Mouse (Mus musculus) bone marrow macrophage, adult 2 months (primary cell): ENCODE results near the gene Gm9833.
"Not testable (repeated sequence)": the region's sequence is repeated elsewhere in the genome, so short reads cannot be mapped to it uniquely, and the experiment has no call there.

Experiments
- CTCF ChIP-seq: IDR thresholded peaks from 2 replicates; pipeline ENCODE4 v1.5.1; 2012; ENCODE audit warnings: low read depth, mild to moderate bottlenecking, low read length, moderate library complexity
- POLR2A ChIP-seq: IDR thresholded peaks from 2 replicates; pipeline ENCODE4 v1.6.1; 2012; ENCODE audit warnings: mild to moderate bottlenecking, low read depth, low read length, borderline replicate concordance

DNA sequence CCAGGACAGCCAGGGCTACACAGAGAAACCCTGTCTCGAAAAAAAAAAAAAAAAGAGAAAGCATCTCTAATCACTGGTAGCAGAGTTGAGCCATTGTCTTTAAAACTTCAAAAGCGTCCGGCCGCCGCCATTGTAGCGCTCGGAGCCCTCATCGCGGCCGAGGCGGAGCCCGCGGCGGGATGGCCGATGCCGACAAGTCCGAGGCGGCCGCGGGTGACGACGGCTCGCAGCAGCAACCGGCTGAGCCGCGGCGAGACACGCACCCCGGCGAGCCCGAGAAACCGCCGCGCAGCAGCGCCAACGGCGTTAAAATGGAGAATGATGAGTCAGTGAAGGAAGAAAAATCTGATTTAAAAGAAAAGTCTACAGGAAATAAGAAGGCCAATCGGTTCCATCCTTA is at the start of gene Gm9833:
- TF ChIP-seq CTCF, POLR2A: not testable (repeated sequence)
